Mouse (Mus musculus): ENCODE data around the gene Tmprss2. TPM values are rescaled to one million over a fixed set of nuclear protein-coding genes. Genes with fewer than 3 reads are reported as not detected.

Tmprss2 gene
- 0.58 and 0.66 TPM in 2 replicates for polyA plus RNA-seq (2016; fragmentation: Nextera tagmentation; extraction: Ambion mirVana)

GRCm38 (mm10) chr16:97610939-97611338 is at the start of gene Tmprss2:
Gene Tmprss2 (minus strand): TSS chr16:97611195.
- Histone ChIP-seq H3K36me3 (no peaks in the 10 kb centered on the region), H3K4me3 (replicated peaks) (peak within 1 kb of the TSS; percentile 33), H3K9ac (replicated peaks) (no peak within 1 kb of the TSS), H3K4me2 (peak within 1 kb of the TSS; percentile 62), H3K4me1 (replicated peaks) (peaks cover 13% of the 10 kb centered on the region), H3K27ac (no peak within 1 kb of the TSS), H3K27me3 (peaks cover 60% of the 10 kb centered on the region), H3K9me3 (no peaks in the 10 kb centered on the region)
- no peak for ATAC-seq (ENCODE audit: insufficient number of reproducible peaks, insufficient read depth, low FRiP score, low TSS enrichment, low read depth)
- under 1% methylated on average over 30 of the region's 30 CpGs for WGBS

- Histone ChIP-seq H3K36me3 (no peaks in the 10 kb centered on the region), H3K27me3 (no peaks in the 10 kb centered on the region), H3K4me2 (no peak overlapping the region), H3K4me1 (replicated peaks) (no peaks in the 10 kb centered on the region), H3K9ac (replicated peaks) (no peak overlapping the region), H3K4me3 (replicated peaks) (no peak overlapping the region), H3K27ac (no peak overlapping the region), H3K9me3 (no peaks in the 10 kb centered on the region)
- no peak for ATAC-seq (ENCODE audit: insufficient number of reproducible peaks, insufficient read depth, low FRiP score, low TSS enrichment, low read depth)
- 0% methylated on average over 1 of the region's 1 CpGs for WGBS
Observed at GRCm38 (mm10) chr16:97659225-97659658, 48.2 kb upstream of the Tmprss2 start.

- Histone ChIP-seq H3K27me3 (no peaks in the 10 kb centered on the region), H3K4me1 (replicated peaks) (no peaks in the 10 kb centered on the region), H3K27ac (no peak overlapping the region), H3K9ac (replicated peaks) (no peak overlapping the region), H3K9me3 (no peaks in the 10 kb centered on the region), H3K4me2 (no peak overlapping the region), H3K4me3 (replicated peaks) (no peak overlapping the region), H3K36me3 (no peaks in the 10 kb centered on the region)
- WGBS = 66% methylated on average over 6 of the region's 6 CpGs
- ATAC-seq (ENCODE audit: insufficient number of reproducible peaks, insufficient read depth, low FRiP score, low TSS enrichment, low read depth) = no peak
Observed at GRCm38 (mm10) chr16:97658481-97658880, 47.5 kb upstream of the Tmprss2 start.

GRCm38 (mm10) chr16:97655800-97656199 is 44.8 kb upstream of the Tmprss2 start:
- Histone ChIP-seq H3K9ac (replicated peaks) (no peak overlapping the region), H3K27me3 (no peaks in the 10 kb centered on the region), H3K36me3 (no peaks in the 10 kb centered on the region), H3K4me1 (replicated peaks) (no peaks in the 10 kb centered on the region), H3K4me2 (no peak overlapping the region), H3K27ac (no peak overlapping the region), H3K4me3 (replicated peaks) (no peak overlapping the region), H3K9me3 (no peaks in the 10 kb centered on the region)
- no peak for ATAC-seq (ENCODE audit: insufficient number of reproducible peaks, insufficient read depth, low FRiP score, low TSS enrichment, low read depth)
- 75% methylated on average over 2 of the region's 2 CpGs for WGBS

GRCm38 (mm10) chr16:97649522-97650188 is 38.7 kb upstream of the Tmprss2 start:
- no peaks in the 10 kb centered on the region for H3K36me3 ChIP-seq
- 67% methylated on average over 9 of the region's 9 CpGs for WGBS

GRCm38 (mm10) chr16:97644681-97645080 is 33.7 kb upstream of the Tmprss2 start:
- H3K9me3 ChIP-seq = no peaks in the 10 kb centered on the region
- no peak overlapping the region for H3K27ac ChIP-seq
- no peak for ATAC-seq (ENCODE audit: insufficient number of reproducible peaks, insufficient read depth, low FRiP score, low TSS enrichment, low read depth)
- no peak overlapping the region for H3K4me2 ChIP-seq
- H3K27me3 ChIP-seq = no peaks in the 10 kb centered on the region
- no peaks in the 10 kb centered on the region for H3K36me3 ChIP-seq
- H3K4me1 ChIP-seq (replicated peaks) = no peaks in the 10 kb centered on the region
- H3K4me3 ChIP-seq (replicated peaks) = no peak overlapping the region
- H3K9ac ChIP-seq (replicated peaks) = no peak overlapping the region

More at GRCm38 (mm10) chr16:97649522-97650188, 38.7 kb upstream of the Tmprss2 start:
- no peak for ATAC-seq (ENCODE audit: insufficient number of reproducible peaks, insufficient read depth, low FRiP score, low TSS enrichment, low read depth)
- Histone ChIP-seq H3K4me2 (no peak overlapping the region), H3K4me3 (replicated peaks) (no peak overlapping the region), H3K4me1 (replicated peaks) (no peaks in the 10 kb centered on the region), H3K27me3 (no peaks in the 10 kb centered on the region), H3K9me3 (no peaks in the 10 kb centered on the region), H3K9ac (replicated peaks) (no peak overlapping the region), H3K27ac (no peak overlapping the region)

GRCm38 (mm10) chr16:97639630-97640029 is 28.6 kb upstream of the Tmprss2 start:
- no peak overlapping the region for H3K4me2 ChIP-seq
- no peaks in the 10 kb centered on the region for H3K4me1 ChIP-seq (replicated peaks)
- WGBS = 79% methylated on average over 3 of the region's 3 CpGs
- no peaks in the 10 kb centered on the region for H3K27me3 ChIP-seq
- no peaks in the 10 kb centered on the region for H3K36me3 ChIP-seq
- no peak for ATAC-seq (ENCODE audit: insufficient number of reproducible peaks, insufficient read depth, low FRiP score, low TSS enrichment, low read depth)
- no peak overlapping the region for H3K27ac ChIP-seq
- H3K9me3 ChIP-seq = 0 out of 2 replicates have a peak, but pooled peaks cover 4% of the 10 kb centered on the region
- H3K4me3 ChIP-seq (replicated peaks) = no peak overlapping the region
- no peak overlapping the region for H3K9ac ChIP-seq (replicated peaks)

GRCm38 (mm10) chr16:97632880-97633484 is 22.0 kb upstream of the Tmprss2 start:
- ATAC-seq (ENCODE audit: insufficient number of reproducible peaks, insufficient read depth, low FRiP score, low TSS enrichment, low read depth) = no peak
- WGBS = 55% methylated on average over 4 of the region's 4 CpGs
- H3K9ac ChIP-seq (replicated peaks) = no peak overlapping the region

GRCm38 (mm10) chr16:97623166-97623565 is 12.2 kb upstream of the Tmprss2 start:
- H3K27me3 ChIP-seq = no peaks in the 10 kb centered on the region
- no peak for ATAC-seq (ENCODE audit: insufficient number of reproducible peaks, insufficient read depth, low FRiP score, low TSS enrichment, low read depth)
- H3K9me3 ChIP-seq = no peaks in the 10 kb centered on the region
- no peak overlapping the region for H3K9ac ChIP-seq (replicated peaks)
- H3K27ac ChIP-seq = no peak overlapping the region
- H3K4me1 ChIP-seq (replicated peaks) = no peaks in the 10 kb centered on the region
- H3K4me3 ChIP-seq (replicated peaks) = no peak overlapping the region
- H3K4me2 ChIP-seq = no peak overlapping the region
- no peaks in the 10 kb centered on the region for H3K36me3 ChIP-seq
- 80% methylated on average over 6 of the region's 6 CpGs for WGBS

More at GRCm38 (mm10) chr16:97632880-97633484, 22.0 kb upstream of the Tmprss2 start:
- H3K36me3 ChIP-seq = no peaks in the 10 kb centered on the region
- no peak overlapping the region for H3K4me2 ChIP-seq
- H3K4me1 ChIP-seq (replicated peaks) = no peaks in the 10 kb centered on the region
- H3K4me3 ChIP-seq (replicated peaks) = no peak overlapping the region
- H3K27ac ChIP-seq = no peak overlapping the region
- no peaks in the 10 kb centered on the region for H3K27me3 ChIP-seq
- 0 out of 2 replicates have a peak, but pooled peaks cover 3% of the 10 kb centered on the region for H3K9me3 ChIP-seq

GRCm38 (mm10) chr16:97622383-97622889 is 11.4 kb upstream of the Tmprss2 start:
- 53% methylated on average over 2 of the region's 2 CpGs for WGBS
- Histone ChIP-seq H3K4me3 (replicated peaks) (no peak overlapping the region), H3K36me3 (no peaks in the 10 kb centered on the region), H3K27ac (no peak overlapping the region), H3K9me3 (no peaks in the 10 kb centered on the region), H3K27me3 (no peaks in the 10 kb centered on the region), H3K4me1 (replicated peaks) (no peaks in the 10 kb centered on the region), H3K4me2 (no peak overlapping the region), H3K9ac (replicated peaks) (no peak overlapping the region)
- ATAC-seq (ENCODE audit: insufficient number of reproducible peaks, insufficient read depth, low FRiP score, low TSS enrichment, low read depth) = no peak

GRCm38 (mm10) chr16:97618285-97618684 is 7.3 kb upstream of the Tmprss2 start:
- 66% methylated on average over 2 of the region's 2 CpGs for WGBS
- Histone ChIP-seq H3K9ac (replicated peaks) (no peak overlapping the region), H3K4me1 (replicated peaks) (no peaks in the 10 kb centered on the region), H3K27ac (no peak overlapping the region), H3K4me2 (no peak overlapping the region), H3K9me3 (no peaks in the 10 kb centered on the region), H3K36me3 (no peaks in the 10 kb centered on the region), H3K4me3 (replicated peaks) (no peak overlapping the region), H3K27me3 (peaks cover 5% of the 10 kb centered on the region; the same call in 1 of the 2 replicates)
- no peak for ATAC-seq (ENCODE audit: insufficient number of reproducible peaks, insufficient read depth, low FRiP score, low TSS enrichment, low read depth)
